Mouse (Mus musculus) ES-E14 (cell line): ENCODE results near the gene Astl.

ENCODE experiments used
- CHD2 ChIP-seq: IDR thresholded peaks from 2 replicates; pipeline ENCODE4 v1.6.1; 2014; ENCODE audit warnings: mild to moderate bottlenecking, low read depth, low read length, inconsistent platforms
- HCFC1 ChIP-seq: IDR thresholded peaks from 2 replicates; pipeline ENCODE4 v1.6.1; 2012; ENCODE audit warnings: low read length, inconsistent platforms, borderline replicate concordance; ENCODE audit not compliant: insufficient read depth
- MAFK ChIP-seq: IDR thresholded peaks from 2 replicates; pipeline ENCODE4 v1.6.1; 2014; ENCODE audit warnings: mild to moderate bottlenecking, low read depth, low read length, inconsistent platforms; ENCODE audit not compliant: insufficient read depth
- ZC3H11A ChIP-seq: IDR thresholded peaks from 2 replicates; pipeline ENCODE4 v1.6.1; 2012; ENCODE audit warnings: low read depth, mild to moderate bottlenecking, inconsistent platforms, low read length, borderline replicate concordance

DNA sequence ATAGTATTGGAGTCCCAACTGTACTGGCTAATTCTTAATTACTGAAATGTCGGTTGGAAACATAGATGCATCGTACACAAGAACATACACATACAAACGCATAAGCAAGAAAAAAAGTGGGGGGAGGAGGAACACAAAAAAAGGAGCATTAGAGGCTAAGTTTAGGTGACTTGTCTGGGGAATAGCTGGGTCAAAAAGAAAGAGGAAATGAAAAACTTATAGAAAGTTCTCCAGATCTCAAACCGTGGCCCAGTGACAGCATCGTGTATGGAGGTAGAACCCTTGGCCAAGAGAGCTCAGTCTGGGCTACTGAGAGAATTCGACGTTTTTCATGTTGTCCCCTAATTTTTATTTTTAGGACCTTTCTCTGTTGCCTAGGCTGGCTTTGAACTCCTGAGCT lies 27.8 kb upstream of the Astl start:
- no peak for TF ChIP-seq MAFK
- no peak for TF ChIP-seq HCFC1
- no peak for TF ChIP-seq CHD2
- no peak for TF ChIP-seq ZC3H11A
